Mouse (Mus musculus): ENCODE data around the gene Arid4a.

DNA sequence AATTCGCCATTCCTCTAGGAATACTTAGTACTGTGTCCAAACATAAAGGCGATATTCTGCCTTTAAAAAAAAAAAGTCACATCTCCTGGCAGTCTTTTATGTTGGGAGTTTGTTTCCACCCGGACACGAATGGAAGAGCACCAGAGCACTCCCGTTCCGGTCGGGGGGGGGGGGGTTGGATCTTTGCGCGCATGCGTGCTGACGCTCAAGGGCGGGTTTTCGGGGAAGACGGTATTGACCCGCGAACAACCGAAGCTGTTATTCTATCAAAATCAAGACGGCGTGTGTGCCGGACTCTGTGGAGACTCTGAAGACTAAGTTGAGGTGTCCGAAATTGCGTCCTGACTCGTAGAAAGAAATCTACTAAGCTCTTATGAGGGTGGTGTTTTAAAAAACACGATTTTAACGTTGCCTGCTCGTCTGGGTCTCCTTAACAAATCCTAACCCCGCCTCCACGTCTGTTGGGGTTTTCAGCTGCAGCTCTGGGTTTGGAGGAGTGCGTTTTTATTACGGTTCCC lies 121.2 kb downstream of the Arid4a start:
- TF ChIP-seq GATA1 (IDR thresholded peaks at IDR 0.05; ENCODE audit: borderline replicate concordance, low read length): no peak
- TF ChIP-seq FLI1 (IDR thresholded peaks at IDR 0.05; ENCODE audit: low read length): no peak

All from megakaryocyte, embryonic 14.5 days (primary cell).